ENCODE assay signal across 16 mouse cellular contexts in genomic region chr6:115464661-115465060, GRCm38 (mm10).
DNase-seq lines count a peak whose midpoint lies in the region; ATAC-seq and TF ChIP-seq lines count a peak whose summit lies in the region.
"Had no signal": no experiment of that assay in that cellular context is flagged by ENCODE, and none has a peak within 500 bp of the region (broad histone marks: within the 10 kb centered on the region; RNA-seq: fewer than 3 reads in every experiment).

No protein-coding gene starts in this region.

- no peaks in the 10 kb centered on the region for H3K36me3 ChIP-seq in lung, embryonic 15.5 days
- no peaks in the 10 kb centered on the region for H3K36me3 ChIP-seq in lung, postnatal 0 days (ENCODE audit: insufficient read depth, low read length)
- no peaks in the 10 kb centered on the region for H3K36me3 ChIP-seq in stomach, embryonic 15.5 days
- H3K36me3 ChIP-seq: embryonic facial prominence, embryonic 10.5 days; forebrain, embryonic 15.5 days; neural tube, embryonic 13.5 days had no signal

- no peak for DNase-seq in lung, adult 2 months
- peak; percentile 82 for DNase-seq in lung, postnatal 0 days (ENCODE audit: low spot score)
- DNase-seq in cerebellum, postnatal 36 days, result no peak
- DNase-seq in urinary bladder, postnatal 4 days (ENCODE audit: low spot score in 2 of 2), result no peak
- DNase-seq: cerebellum, postnatal 10 days; gastrocnemius, adult 2 months; kidney, postnatal 14 days; right cerebral cortex, postnatal 25 days had no signal

- peak; percentile 41; the same call in 1 of the 2 replicates for ATAC-seq in lung, embryonic 15.5 days (ENCODE audit: borderline replicate concordance, extremely low read depth, low FRiP score, low TSS enrichment)
- ATAC-seq in lung, postnatal 0 days, result peak; percentile 84
- no peak for ATAC-seq in stomach, embryonic 15.5 days (ENCODE audit: insufficient read depth, low FRiP score, low read depth)
- ATAC-seq: forebrain, embryonic 15.5 days; inflammation-experienced regulatory T-cells, adult 6 months had no signal

- no peak overlapping the region for H3K4me3 ChIP-seq in lung, embryonic 15.5 days
- no peak overlapping the region for H3K4me3 ChIP-seq in lung, adult 2 months (replicated peaks; ENCODE audit: extremely low read depth, low read depth, low read length)
- no peak overlapping the region for H3K4me3 ChIP-seq in brown adipose tissue, adult 24 weeks (ENCODE audit: insufficient read depth, low read depth, low read length)
- no peak overlapping the region for H3K4me3 ChIP-seq in lung, postnatal 0 days (ENCODE audit: low read depth, low read length)
- no peak overlapping the region for H3K4me3 ChIP-seq in stomach, embryonic 15.5 days (replicated peaks)
- H3K4me3 ChIP-seq: embryonic facial prominence, embryonic 10.5 days; forebrain, embryonic 15.5 days; gastrocnemius, adult 2 months; neural tube, embryonic 13.5 days had no signal

- TF ChIP-seq POLR2A in lung, adult 2 months (IDR thresholded peaks at IDR 0.05; ENCODE audit: borderline replicate concordance, extremely low read depth, low read depth, low read length), result no peak

- peak overlapping the region; percentile 58; the same call in 1 of the 2 replicates for H3K27ac ChIP-seq in lung, embryonic 15.5 days
- peak overlapping the region; percentile 51 for H3K27ac ChIP-seq in brown adipose tissue, adult 24 weeks (replicated peaks; ENCODE audit: low read depth, low read length)
- 0 out of 2 replicates have a peak overlapping the region, but pooled peaks have one; percentile 9 for H3K27ac ChIP-seq in lung, postnatal 0 days (ENCODE audit: low read length)
- H3K27ac ChIP-seq in stomach, embryonic 15.5 days, result 0 out of 2 replicates have a peak overlapping the region, but pooled peaks have one; percentile 14
- H3K27ac ChIP-seq: embryonic facial prominence, embryonic 10.5 days; forebrain, embryonic 15.5 days; gastrocnemius, adult 2 months; liver, embryonic 14.5 days; neural tube, embryonic 13.5 days had no signal

- H3K9ac ChIP-seq in lung, embryonic 15.5 days, result no peak overlapping the region
- H3K9ac ChIP-seq in lung, postnatal 0 days (replicated peaks; ENCODE audit: low read depth), result no peak overlapping the region
- no peak overlapping the region for H3K9ac ChIP-seq in stomach, embryonic 15.5 days
- H3K9ac ChIP-seq: forebrain, embryonic 15.5 days; liver, embryonic 14.5 days; neural tube, embryonic 13.5 days had no signal

- H3K4me2 ChIP-seq in lung, embryonic 15.5 days, result no peak overlapping the region
- H3K4me2 ChIP-seq in lung, postnatal 0 days (replicated peaks; ENCODE audit: low read depth, low read length), result no peak overlapping the region
- no peak overlapping the region for H3K4me2 ChIP-seq in stomach, embryonic 15.5 days
- H3K4me2 ChIP-seq: forebrain, embryonic 15.5 days; neural tube, embryonic 13.5 days had no signal

- no peak for TF ChIP-seq CTCF in lung, adult 2 months (IDR thresholded peaks at IDR 0.05; ENCODE audit: insufficient read depth, low read length)
- TF ChIP-seq CTCF in lung, postnatal 0 days (IDR thresholded peaks at IDR 0.05), result no peak

- H3K27me3 ChIP-seq in lung, embryonic 15.5 days, result no peaks in the 10 kb centered on the region
- H3K27me3 ChIP-seq in lung, postnatal 0 days (replicated peaks; ENCODE audit: insufficient read depth, low read length), result no peaks in the 10 kb centered on the region
- H3K27me3 ChIP-seq in stomach, embryonic 15.5 days (replicated peaks), result no peaks in the 10 kb centered on the region
- H3K27me3 ChIP-seq: forebrain, embryonic 15.5 days; neural tube, embryonic 13.5 days had no signal

- H3K4me1 ChIP-seq in lung, embryonic 15.5 days, result peaks cover 33% of the 10 kb centered on the region
- H3K4me1 ChIP-seq in lung, adult 2 months (ENCODE audit: control insufficient read depth, insufficient read depth, low read length), result peaks cover 10% of the 10 kb centered on the region
- peaks cover 12% of the 10 kb centered on the region for H3K4me1 ChIP-seq in brown adipose tissue, adult 24 weeks (ENCODE audit: control insufficient read depth, insufficient read depth, insufficient read length, low read length)
- H3K4me1 ChIP-seq in lung, postnatal 0 days (ENCODE audit: insufficient read depth, low read depth, low read length), result peaks cover 9% of the 10 kb centered on the region; the same call in 1 of the 2 replicates
- no peaks in the 10 kb centered on the region for H3K4me1 ChIP-seq in stomach, embryonic 15.5 days
- H3K4me1 ChIP-seq: embryonic facial prominence, embryonic 10.5 days; neural tube, embryonic 13.5 days had no signal

- 50% methylated on average over 3 of the region's 3 CpGs for WGBS in lung, embryonic 15.5 days
- 61% methylated on average over 3 of the region's 3 CpGs for WGBS in lung, adult 2 months
- 48% methylated on average over 3 of the region's 3 CpGs for WGBS in lung, postnatal 0 days
- 45% methylated on average over 3 of the region's 3 CpGs for WGBS in stomach, embryonic 15.5 days

- peak; percentile 56 for TF ChIP-seq EP300 in lung, postnatal 0 days (IDR thresholded peaks at IDR 0.05)

- no peaks in the 10 kb centered on the region for H3K9me3 ChIP-seq in lung, embryonic 15.5 days
- H3K9me3 ChIP-seq in lung, postnatal 0 days (ENCODE audit: low read length), result no peaks in the 10 kb centered on the region
- H3K9me3 ChIP-seq in stomach, embryonic 15.5 days, result no peaks in the 10 kb centered on the region
- H3K9me3 ChIP-seq: embryonic facial prominence, embryonic 10.5 days; forebrain, embryonic 15.5 days; neural tube, embryonic 13.5 days had no signal
